Mouse (Mus musculus): ENCODE measurements around the gene Sparc. TPM values are rescaled to one million over a fixed set of nuclear protein-coding genes. Genes with fewer than 3 reads are reported as not detected.

The Sparc gene
- polyA plus RNA-seq, 1 experiment from 2014 or later, result 348 TPM

GRCm38 (mm10) chr11:55358094-55358783, 64.7 kb downstream of the Sparc start:
- H3K4me2 ChIP-seq (ENCODE audit: low read depth, low read length, severe bottlenecking), result no peak overlapping the region
- no peak for ATAC-seq (replicated peaks; ENCODE audit: low FRiP score)

GRCm38 (mm10) chr11:55356846-55357245, 66.1 kb downstream of the Sparc start:
- Histone ChIP-seq H3K27ac (ENCODE audit: low read depth, low read length) (no peak overlapping the region), H3K9ac (ENCODE audit: low read length) (no peak overlapping the region), H3K4me2 (ENCODE audit: low read depth, low read length, severe bottlenecking) (no peak overlapping the region), H3K36me3 (ENCODE audit: control insufficient read depth, insufficient read depth, low read length) (no peaks in the 10 kb centered on the region), H3K9me3 (ENCODE audit: control insufficient read depth, low read length) (no peaks in the 10 kb centered on the region), H3K27me3 (ENCODE audit: control insufficient read depth, insufficient read depth, low read length) (no peaks in the 10 kb centered on the region), H3K4me1 (replicated peaks; ENCODE audit: control insufficient read depth, insufficient read depth, low read length) (no peaks in the 10 kb centered on the region), H3K4me3 (ENCODE audit: low read depth, low read length) (no peak overlapping the region)
- DNase-seq (ENCODE audit: low spot score), result no peak
- ATAC-seq (replicated peaks; ENCODE audit: low FRiP score), result no peak
- WGBS, result 98% methylated on average over 2 of the region's 2 CpGs

More at GRCm38 (mm10) chr11:55358094-55358783, 64.7 kb downstream of the Sparc start:
- DNase-seq (ENCODE audit: low spot score), result no peak
- WGBS, result 83% methylated on average over 15 of the region's 15 CpGs
- H3K27me3 ChIP-seq (ENCODE audit: control insufficient read depth, insufficient read depth, low read length), result no peaks in the 10 kb centered on the region
- H3K4me3 ChIP-seq (ENCODE audit: low read depth, low read length), result no peak overlapping the region
- no peak overlapping the region for H3K9ac ChIP-seq (ENCODE audit: low read length)
- H3K27ac ChIP-seq (ENCODE audit: low read depth, low read length), result no peak overlapping the region
- H3K36me3 ChIP-seq (ENCODE audit: control insufficient read depth, insufficient read depth, low read length), result no peaks in the 10 kb centered on the region
- no peaks in the 10 kb centered on the region for H3K9me3 ChIP-seq (ENCODE audit: control insufficient read depth, low read length)
- H3K4me1 ChIP-seq (replicated peaks; ENCODE audit: control insufficient read depth, insufficient read depth, low read length), result no peaks in the 10 kb centered on the region

Other genes with a start within 250 kb of the Sparc start
- not detected in 2 replicates for gene Slc36a2, start 238.1 kb downstream of the Sparc start, polyA plus RNA-seq (2014; fragmentation: Nextera tagmentation; extraction: Ambion mirVana)
- gene Slc36a1, start 218.8 kb downstream of the Sparc start, polyA plus RNA-seq (2014; fragmentation: Nextera tagmentation; extraction: Ambion mirVana), result 1.6 and 2.8 TPM in 2 replicates
- gene Fat2, start 86.6 kb downstream of the Sparc start, polyA plus RNA-seq (2014; fragmentation: Nextera tagmentation; extraction: Ambion mirVana), result 0.01 and 0.04 TPM in 2 replicates
- 209 and 211 TPM in 2 replicates for gene Atox1, start 38.1 kb upstream of the Sparc start, polyA plus RNA-seq (2014; fragmentation: Nextera tagmentation; extraction: Ambion mirVana)
- gene G3bp1, start 46.5 kb upstream of the Sparc start, polyA plus RNA-seq (2014; fragmentation: Nextera tagmentation; extraction: Ambion mirVana), result 267 and 273 TPM in 2 replicates
- gene Glra1, start 185.0 kb upstream of the Sparc start, polyA plus RNA-seq (2014; fragmentation: Nextera tagmentation; extraction: Ambion mirVana), result not detected in 2 replicates